ENCODE assay signal across 15 mouse cellular contexts in the genomic region with DNA sequence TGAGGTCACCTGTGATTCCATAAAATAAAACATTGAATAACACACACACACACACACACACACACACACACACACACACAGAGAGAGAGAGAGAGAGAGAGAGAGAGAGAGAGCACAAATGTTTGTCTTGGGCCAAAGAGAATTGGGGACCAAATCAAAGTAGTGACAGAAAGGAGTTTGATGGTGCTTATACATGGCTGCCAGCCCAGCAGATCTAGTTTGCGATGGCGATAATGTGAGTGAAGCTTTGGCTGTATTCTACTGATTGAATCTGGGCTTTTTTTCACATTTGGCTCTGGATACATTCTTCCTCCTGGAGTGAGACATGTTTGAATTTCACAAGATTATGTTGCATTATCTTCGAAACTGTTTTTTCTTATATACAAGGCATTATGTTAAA.
"Had no signal": no experiment of that assay in that cellular context is flagged by ENCODE, and none has a peak within 500 bp of the region (broad histone marks: within the 10 kb centered on the region; RNA-seq: fewer than 3 reads in every experiment).

No protein-coding gene starts in this region.

- H3K4me3 ChIP-seq: neural tube, embryonic 13.5 days; neural tube, embryonic 15.5 days; stomach, embryonic 15.5 days had no signal

- H3K4me2 ChIP-seq: neural tube, embryonic 13.5 days; neural tube, embryonic 15.5 days; stomach, embryonic 15.5 days had no signal

- H3K27ac ChIP-seq: neural tube, embryonic 13.5 days; neural tube, embryonic 15.5 days; stomach, embryonic 15.5 days; stomach, postnatal 0 days had no signal

- H3K9ac ChIP-seq: neural tube, embryonic 13.5 days; neural tube, embryonic 15.5 days; stomach, embryonic 15.5 days had no signal

- H3K4me1 ChIP-seq: neural tube, embryonic 13.5 days; neural tube, embryonic 15.5 days; stomach, embryonic 15.5 days had no signal

- DNase-seq: right cerebral cortex, adult 18-20 months; right cerebral cortex, postnatal 14 days; right cerebral cortex, postnatal 25 days; right cerebral cortex, postnatal 4 days; spleen, adult 18-20 months; thymus, adult 18-20 months; thymus, adult 2 months; thymus, postnatal 14 days; thymus, postnatal 25 days; thymus, postnatal 36 days; thymus, postnatal 4 days had no signal

- H3K9me3 ChIP-seq: neural tube, embryonic 13.5 days; neural tube, embryonic 15.5 days; stomach, embryonic 15.5 days had no signal

- H3K27me3 ChIP-seq: neural tube, embryonic 13.5 days; neural tube, embryonic 15.5 days; stomach, embryonic 15.5 days had no signal

- H3K36me3 ChIP-seq: neural tube, embryonic 13.5 days; neural tube, embryonic 15.5 days; stomach, embryonic 15.5 days had no signal
